Mouse (Mus musculus): ENCODE measurements around the gene 4930519P11Rik. TPM values are rescaled to one million over a fixed set of nuclear protein-coding genes. Genes with fewer than 3 reads are reported as not detected.
A peak's percentile ranks its signal among the peaks of the same experiment; 100 is the strongest.

Gene 4930519P11Rik
- polyA plus RNA-seq, 1 experiment from 2014 or later = not detected

GRCm38 (mm10) chr2:154580586-154580985 is 32.7 kb downstream of the 4930519P11Rik start:
- peak overlapping the region; percentile 17; the same call in 1 of the 2 replicates for H3K9ac ChIP-seq (ENCODE audit: low read length)
- H3K27ac ChIP-seq (ENCODE audit: low read length) = no peak overlapping the region
- H3K4me1 ChIP-seq (replicated peaks; ENCODE audit: control insufficient read depth, insufficient read depth, low read length) = peaks cover 6% of the 10 kb centered on the region; the same call in 1 of the 2 replicates
- peak; percentile 34; the same call in 1 of the 2 replicates for ATAC-seq (ENCODE audit: low read depth)
- no peaks in the 10 kb centered on the region for H3K27me3 ChIP-seq (ENCODE audit: control insufficient read depth, insufficient read depth, low read depth, low read length)
- no peak overlapping the region for H3K4me2 ChIP-seq (ENCODE audit: low read depth, low read length)
- H3K9me3 ChIP-seq (ENCODE audit: control insufficient read depth, low read length) = no peaks in the 10 kb centered on the region
- H3K4me3 ChIP-seq (ENCODE audit: low read length) = no peak overlapping the region
- no peaks in the 10 kb centered on the region for H3K36me3 ChIP-seq (ENCODE audit: control insufficient read depth, insufficient read depth, low read length)
- WGBS = 63% methylated on average over 8 of the region's 8 CpGs

- WGBS = 86% methylated on average over 6 of the region's 6 CpGs
- Histone ChIP-seq H3K27ac (ENCODE audit: low read length) (no peak overlapping the region), H3K36me3 (ENCODE audit: control insufficient read depth, insufficient read depth, low read length) (no peaks in the 10 kb centered on the region), H3K27me3 (ENCODE audit: control insufficient read depth, insufficient read depth, low read depth, low read length) (no peaks in the 10 kb centered on the region), H3K9ac (ENCODE audit: low read length) (no peak overlapping the region), H3K4me1 (replicated peaks; ENCODE audit: control insufficient read depth, insufficient read depth, low read length) (no peaks in the 10 kb centered on the region; the same call in 1 of the 2 replicates), H3K9me3 (ENCODE audit: control insufficient read depth, low read length) (no peaks in the 10 kb centered on the region), H3K4me2 (ENCODE audit: low read depth, low read length) (no peak overlapping the region), H3K4me3 (ENCODE audit: low read length) (no peak overlapping the region)
- no peak for ATAC-seq (ENCODE audit: low read depth)
Observed at GRCm38 (mm10) chr2:154577744-154578067, 35.5 kb downstream of the 4930519P11Rik start.

- WGBS = 60% methylated on average over 12 of the region's 12 CpGs
- Histone ChIP-seq H3K4me2 (ENCODE audit: low read depth, low read length) (no peak overlapping the region), H3K27me3 (ENCODE audit: control insufficient read depth, insufficient read depth, low read depth, low read length) (no peaks in the 10 kb centered on the region), H3K36me3 (ENCODE audit: control insufficient read depth, insufficient read depth, low read length) (no peaks in the 10 kb centered on the region), H3K27ac (ENCODE audit: low read length) (no peak overlapping the region), H3K9ac (ENCODE audit: low read length) (no peak overlapping the region), H3K4me1 (replicated peaks; ENCODE audit: control insufficient read depth, insufficient read depth, low read length) (no peaks in the 10 kb centered on the region; the same call in 1 of the 2 replicates), H3K9me3 (ENCODE audit: control insufficient read depth, low read length) (no peaks in the 10 kb centered on the region), H3K4me3 (ENCODE audit: low read length) (no peak overlapping the region)
- ATAC-seq (ENCODE audit: low read depth) = no peak
Observed at GRCm38 (mm10) chr2:154576876-154577743, 36.1 kb downstream of the 4930519P11Rik start.

- H3K4me3 ChIP-seq (ENCODE audit: low read length) = no peak overlapping the region
- no peak for ATAC-seq (ENCODE audit: low read depth)
- H3K4me2 ChIP-seq (ENCODE audit: low read depth, low read length) = no peak overlapping the region
- H3K9me3 ChIP-seq (ENCODE audit: control insufficient read depth, low read length) = no peaks in the 10 kb centered on the region
- H3K27ac ChIP-seq (ENCODE audit: low read length) = no peak overlapping the region
- WGBS = 74% methylated on average over 7 of the region's 7 CpGs
- no peaks in the 10 kb centered on the region for H3K27me3 ChIP-seq (ENCODE audit: control insufficient read depth, insufficient read depth, low read depth, low read length)
- no peak overlapping the region for H3K9ac ChIP-seq (ENCODE audit: low read length)
- H3K36me3 ChIP-seq (ENCODE audit: control insufficient read depth, insufficient read depth, low read length) = no peaks in the 10 kb centered on the region
- H3K4me1 ChIP-seq (replicated peaks; ENCODE audit: control insufficient read depth, insufficient read depth, low read length) = peaks cover 13% of the 10 kb centered on the region; the same call in 1 of the 2 replicates
Observed at GRCm38 (mm10) chr2:154574271-154574670, 39.0 kb downstream of the 4930519P11Rik start.

- Histone ChIP-seq H3K4me1 (replicated peaks; ENCODE audit: control insufficient read depth, insufficient read depth, low read length) (peaks cover 19% of the 10 kb centered on the region), H3K9ac (ENCODE audit: low read length) (no peak overlapping the region)
Observed at GRCm38 (mm10) chr2:154572996-154573395, 40.2 kb downstream of the 4930519P11Rik start.

GRCm38 (mm10) chr2:154571976-154572375 is 41.3 kb downstream of the 4930519P11Rik start:
- H3K4me2 ChIP-seq (ENCODE audit: low read depth, low read length) = no peak overlapping the region
- no peak for ATAC-seq (ENCODE audit: low read depth)
- H3K4me1 ChIP-seq (replicated peaks; ENCODE audit: control insufficient read depth, insufficient read depth, low read length) = peaks cover 29% of the 10 kb centered on the region
- no peak overlapping the region for H3K4me3 ChIP-seq (ENCODE audit: low read length)
- H3K9ac ChIP-seq (ENCODE audit: low read length) = no peak overlapping the region
- H3K27me3 ChIP-seq (ENCODE audit: control insufficient read depth, insufficient read depth, low read depth, low read length) = no peaks in the 10 kb centered on the region
- H3K27ac ChIP-seq (ENCODE audit: low read length) = no peak overlapping the region
- no peaks in the 10 kb centered on the region for H3K9me3 ChIP-seq (ENCODE audit: control insufficient read depth, low read length)
- H3K36me3 ChIP-seq (ENCODE audit: control insufficient read depth, insufficient read depth, low read length) = no peaks in the 10 kb centered on the region
- WGBS = 60% methylated on average over 8 of the region's 8 CpGs

More at GRCm38 (mm10) chr2:154572996-154573395, 40.2 kb downstream of the 4930519P11Rik start:
- Histone ChIP-seq H3K36me3 (ENCODE audit: control insufficient read depth, insufficient read depth, low read length) (no peaks in the 10 kb centered on the region), H3K4me2 (ENCODE audit: low read depth, low read length) (no peak overlapping the region), H3K27me3 (ENCODE audit: control insufficient read depth, insufficient read depth, low read depth, low read length) (no peaks in the 10 kb centered on the region), H3K4me3 (ENCODE audit: low read length) (no peak overlapping the region), H3K9me3 (ENCODE audit: control insufficient read depth, low read length) (no peaks in the 10 kb centered on the region), H3K27ac (ENCODE audit: low read length) (no peak overlapping the region)
- WGBS = 55% methylated on average over 3 of the region's 3 CpGs
- ATAC-seq (ENCODE audit: low read depth) = no peak

- H3K4me3 ChIP-seq (ENCODE audit: low read length) = no peak overlapping the region
- H3K4me1 ChIP-seq (replicated peaks; ENCODE audit: control insufficient read depth, insufficient read depth, low read length) = peaks cover 36% of the 10 kb centered on the region
- no peak overlapping the region for H3K9ac ChIP-seq (ENCODE audit: low read length)
- peak overlapping the region; percentile 89; the same call in 1 of the 2 replicates for H3K27ac ChIP-seq (ENCODE audit: low read length)
- no peak overlapping the region for H3K4me2 ChIP-seq (ENCODE audit: low read depth, low read length)
- no peaks in the 10 kb centered on the region for H3K9me3 ChIP-seq (ENCODE audit: control insufficient read depth, low read length)
- no peak for ATAC-seq (ENCODE audit: low read depth)
- 72% methylated on average over 4 of the region's 4 CpGs for WGBS
- no peaks in the 10 kb centered on the region for H3K27me3 ChIP-seq (ENCODE audit: control insufficient read depth, insufficient read depth, low read depth, low read length)
- H3K36me3 ChIP-seq (ENCODE audit: control insufficient read depth, insufficient read depth, low read length) = no peaks in the 10 kb centered on the region
Observed at GRCm38 (mm10) chr2:154571266-154571665, 42.0 kb downstream of the 4930519P11Rik start.

- Histone ChIP-seq H3K36me3 (ENCODE audit: control insufficient read depth, insufficient read depth, low read length) (no peaks in the 10 kb centered on the region), H3K4me2 (ENCODE audit: low read depth, low read length) (peak overlapping the region; percentile 81; the same call in 1 of the 2 replicates), H3K4me3 (ENCODE audit: low read length) (no peak overlapping the region), H3K4me1 (replicated peaks; ENCODE audit: control insufficient read depth, insufficient read depth, low read length) (peaks cover 38% of the 10 kb centered on the region), H3K9ac (ENCODE audit: low read length) (no peak overlapping the region), H3K27ac (ENCODE audit: low read length) (peak overlapping the region; percentile 89), H3K27me3 (ENCODE audit: control insufficient read depth, insufficient read depth, low read depth, low read length) (no peaks in the 10 kb centered on the region), H3K9me3 (ENCODE audit: control insufficient read depth, low read length) (no peaks in the 10 kb centered on the region)
- 44% methylated on average over 4 of the region's 4 CpGs for WGBS
- no peak for ATAC-seq (ENCODE audit: low read depth)
Observed at GRCm38 (mm10) chr2:154570666-154571065, 42.6 kb downstream of the 4930519P11Rik start.

GRCm38 (mm10) chr2:154569836-154570286 is 43.4 kb downstream of the 4930519P11Rik start, which contains the start of gene E2f1:
Gene E2f1, minus strand, starts transcription at chr2:154569892.
- peak within 1 kb of the TSS; percentile 80 for H3K4me3 ChIP-seq (ENCODE audit: low read length)
- WGBS = under 1% methylated on average over 36 of the region's 44 CpGs
- peak; percentile 97 for ATAC-seq (ENCODE audit: low read depth)
- no peaks in the 10 kb centered on the region for H3K36me3 ChIP-seq (ENCODE audit: control insufficient read depth, insufficient read depth, low read length)
- peak within 1 kb of the TSS; percentile 89 for H3K27ac ChIP-seq (ENCODE audit: low read length)
- peak within 1 kb of the TSS; percentile 81 for H3K4me2 ChIP-seq (ENCODE audit: low read depth, low read length)
- H3K9me3 ChIP-seq (ENCODE audit: control insufficient read depth, low read length) = no peaks in the 10 kb centered on the region
- H3K4me1 ChIP-seq (replicated peaks; ENCODE audit: control insufficient read depth, insufficient read depth, low read length) = peaks cover 38% of the 10 kb centered on the region
- H3K27me3 ChIP-seq (ENCODE audit: control insufficient read depth, insufficient read depth, low read depth, low read length) = no peaks in the 10 kb centered on the region
- H3K9ac ChIP-seq (ENCODE audit: low read length) = peak within 1 kb of the TSS; percentile 80

Data from lung, embryonic 16.5 days (tissue).